Mouse (Mus musculus): ENCODE results near the gene Rpl32.

GRCm38 (mm10) chr6:115792691-115793215 lies 15.8 kb downstream of the Rpl32 start:
- TF ChIP-seq CTCF (IDR thresholded peaks at IDR 0.05 in 2 of 3, conservative IDR thresholded peaks at IDR 0.05 in 1 of 3; ENCODE audit: control insufficient read depth in 1 of 3, insufficient read depth in 1 of 3, low read depth in 2 of 3, low read length in 3 of 3, poor library complexity in 1 of 3, severe bottlenecking in 1 of 3), result no peak
- TF ChIP-seq MAFK (IDR thresholded peaks at IDR 0.05; ENCODE audit: borderline replicate concordance, low read depth, low read length), result no peak
- TF ChIP-seq GATA1 (IDR thresholded peaks at IDR 0.05; ENCODE audit: low read depth, low read length), result no peak
- TF ChIP-seq ZNF384 (IDR thresholded peaks at IDR 0.05; ENCODE audit: low read depth, low read length), result no peak
- TF ChIP-seq POLR2AphosphoS2 (IDR thresholded peaks at IDR 0.05; ENCODE audit: low read length), result no peak
- no peak for TF ChIP-seq CHD2 (IDR thresholded peaks at IDR 0.05; ENCODE audit: low read length)
- TF ChIP-seq EP300 (IDR thresholded peaks at IDR 0.05; ENCODE audit: low read depth in 1 of 2, low read length in 2 of 2), result no peak
- no peak for TF ChIP-seq MEF2A (IDR thresholded peaks at IDR 0.05; ENCODE audit: extremely low read depth, insufficient replicate concordance, low read depth, low read length, poor library complexity, severe bottlenecking)
- no peak for TF ChIP-seq NELFE (IDR thresholded peaks at IDR 0.05; ENCODE audit: low read depth, low read length)
- no peak for TF ChIP-seq TCF12 (IDR thresholded peaks at IDR 0.05; ENCODE audit: low read depth, low read length)
- no peak for TF ChIP-seq ETS1 (IDR thresholded peaks at IDR 0.05; ENCODE audit: low read depth, low read length)
- no peak for TF ChIP-seq POLR2A (IDR thresholded peaks at IDR 0.05; ENCODE audit: control insufficient read depth in 1 of 2, insufficient read depth in 1 of 2, low read depth in 1 of 2, low read length in 2 of 2, poor library complexity in 1 of 2)

Data from MEL (cell line).